Mouse (Mus musculus): ENCODE results near the gene Lrrc56. TPM values are rescaled to one million over a fixed set of nuclear protein-coding genes. Genes with fewer than 3 reads are reported as not detected.

The Lrrc56 gene
- polyA plus RNA-seq, 1 experiment = 5.5 TPM

- peaks cover 5% of the 10 kb centered on the region; the same call in 1 of the 2 replicates for H3K4me1 ChIP-seq (ENCODE audit: control insufficient read depth, insufficient read depth, insufficient read length)
- 97% methylated on average over 7 of the region's 7 CpGs for WGBS
- no peak overlapping the region for H3K4me3 ChIP-seq (ENCODE audit: extremely low read depth, insufficient read depth, insufficient read length)
- peaks cover 43% of the 10 kb centered on the region for H3K36me3 ChIP-seq (ENCODE audit: control insufficient read depth, insufficient read depth, low read length)
- no peak for DNase-seq (ENCODE audit: low read depth in 1 of 2, low spot score in 2 of 2)
- TF ChIP-seq POLR2A (IDR thresholded peaks at IDR 0.05; ENCODE audit: low read depth, low read length) (no peak), CTCF (IDR thresholded peaks at IDR 0.05; ENCODE audit: extremely low read depth, insufficient read depth, insufficient read length, insufficient replicate concordance) (no peak)
- no peak overlapping the region for H3K27ac ChIP-seq (ENCODE audit: insufficient read depth, low read length)
- H3K27me3 ChIP-seq (ENCODE audit: control insufficient read depth, insufficient read depth, low read length) = no peaks in the 10 kb centered on the region
These were observed 29.6 kb upstream of the Lrrc56 start for GRCm38 (mm10) chr7:141164397-141164796.

- peaks cover 5% of the 10 kb centered on the region; the same call in 1 of the 2 replicates for H3K4me1 ChIP-seq (ENCODE audit: control insufficient read depth, insufficient read depth, insufficient read length)
- no peaks in the 10 kb centered on the region for H3K27me3 ChIP-seq (ENCODE audit: control insufficient read depth, insufficient read depth, low read length)
- H3K27ac ChIP-seq (ENCODE audit: insufficient read depth, low read length) = no peak overlapping the region
- DNase-seq (ENCODE audit: low read depth in 1 of 2, low spot score in 2 of 2) = no peak
- H3K36me3 ChIP-seq (ENCODE audit: control insufficient read depth, insufficient read depth, low read length) = peaks cover 41% of the 10 kb centered on the region
- TF ChIP-seq CTCF (IDR thresholded peaks at IDR 0.05; ENCODE audit: extremely low read depth, insufficient read depth, insufficient read length, insufficient replicate concordance) (no peak), POLR2A (IDR thresholded peaks at IDR 0.05; ENCODE audit: low read depth, low read length) (no peak)
- no peak overlapping the region for H3K4me3 ChIP-seq (ENCODE audit: extremely low read depth, insufficient read depth, insufficient read length)
- 71% methylated on average over 6 of the region's 6 CpGs for WGBS
These were observed 29.1 kb upstream of the Lrrc56 start for GRCm38 (mm10) chr7:141164850-141165249.

- Histone ChIP-seq H3K36me3 (ENCODE audit: control insufficient read depth, insufficient read depth, low read length) (peaks cover 19% of the 10 kb centered on the region), H3K4me1 (ENCODE audit: control insufficient read depth, insufficient read depth, insufficient read length) (peaks cover 6% of the 10 kb centered on the region; the same call in 1 of the 2 replicates), H3K27ac (ENCODE audit: insufficient read depth, low read length) (peak overlapping the region; percentile 53), H3K4me3 (ENCODE audit: extremely low read depth, insufficient read depth, insufficient read length) (peak overlapping the region; percentile 60), H3K27me3 (ENCODE audit: control insufficient read depth, insufficient read depth, low read length) (no peaks in the 10 kb centered on the region)
- 10% methylated on average over 7 of the region's 7 CpGs for WGBS
- TF ChIP-seq CTCF (IDR thresholded peaks at IDR 0.05; ENCODE audit: extremely low read depth, insufficient read depth, insufficient read length, insufficient replicate concordance) (no peak), POLR2A (IDR thresholded peaks at IDR 0.05; ENCODE audit: low read depth, low read length) (no peak)
- DNase-seq (ENCODE audit: low read depth in 1 of 2, low spot score in 2 of 2) = no peak
These were observed 25.9 kb upstream of the Lrrc56 start for GRCm38 (mm10) chr7:141167901-141168517.

GRCm38 (mm10) chr7:141168518-141168953 lies 25.4 kb upstream of the Lrrc56 start:
- H3K36me3 ChIP-seq (ENCODE audit: control insufficient read depth, insufficient read depth, low read length) = peaks cover 15% of the 10 kb centered on the region
- no peak for TF ChIP-seq CTCF (IDR thresholded peaks at IDR 0.05; ENCODE audit: extremely low read depth, insufficient read depth, insufficient read length, insufficient replicate concordance)
- no peaks in the 10 kb centered on the region for H3K27me3 ChIP-seq (ENCODE audit: control insufficient read depth, insufficient read depth, low read length)
- peak overlapping the region; percentile 60 for H3K4me3 ChIP-seq (ENCODE audit: extremely low read depth, insufficient read depth, insufficient read length)
- peaks cover 11% of the 10 kb centered on the region; the same call in 1 of the 2 replicates for H3K4me1 ChIP-seq (ENCODE audit: control insufficient read depth, insufficient read depth, insufficient read length)
- peak; percentile 39 to 78 for DNase-seq (ENCODE audit: low read depth in 1 of 2, low spot score in 2 of 2)
- H3K27ac ChIP-seq (ENCODE audit: insufficient read depth, low read length) = peak overlapping the region; percentile 53
- 1% methylated on average over 22 of the region's 22 CpGs for WGBS

- Histone ChIP-seq H3K4me1 (ENCODE audit: control insufficient read depth, insufficient read depth, insufficient read length) (peaks cover 11% of the 10 kb centered on the region; the same call in 1 of the 2 replicates), H3K36me3 (ENCODE audit: control insufficient read depth, insufficient read depth, low read length) (peaks cover 7% of the 10 kb centered on the region), H3K27me3 (ENCODE audit: control insufficient read depth, insufficient read depth, low read length) (no peaks in the 10 kb centered on the region), H3K4me3 (ENCODE audit: extremely low read depth, insufficient read depth, insufficient read length) (no peak overlapping the region), H3K27ac (ENCODE audit: insufficient read depth, low read length) (no peak overlapping the region)
- no peak for DNase-seq (ENCODE audit: low read depth in 1 of 2, low spot score in 2 of 2)
- 94% methylated on average over 1 of the region's 1 CpGs for WGBS
- TF ChIP-seq POLR2A (IDR thresholded peaks at IDR 0.05; ENCODE audit: low read depth, low read length) (no peak), CTCF (IDR thresholded peaks at IDR 0.05; ENCODE audit: extremely low read depth, insufficient read depth, insufficient read length, insufficient replicate concordance) (no peak)
These were observed 24.7 kb upstream of the Lrrc56 start for GRCm38 (mm10) chr7:141169300-141169699.

GRCm38 (mm10) chr7:141169866-141170265 lies 24.1 kb upstream of the Lrrc56 start:
- Histone ChIP-seq H3K4me1 (ENCODE audit: control insufficient read depth, insufficient read depth, insufficient read length) (peaks cover 11% of the 10 kb centered on the region; the same call in 1 of the 2 replicates), H3K36me3 (ENCODE audit: control insufficient read depth, insufficient read depth, low read length) (peaks cover 5% of the 10 kb centered on the region), H3K27ac (ENCODE audit: insufficient read depth, low read length) (no peak overlapping the region), H3K27me3 (ENCODE audit: control insufficient read depth, insufficient read depth, low read length) (no peaks in the 10 kb centered on the region), H3K4me3 (ENCODE audit: extremely low read depth, insufficient read depth, insufficient read length) (no peak overlapping the region)
- TF ChIP-seq CTCF (IDR thresholded peaks at IDR 0.05; ENCODE audit: extremely low read depth, insufficient read depth, insufficient read length, insufficient replicate concordance) (no peak), POLR2A (IDR thresholded peaks at IDR 0.05; ENCODE audit: low read depth, low read length) (no peak)
- no peak for DNase-seq (ENCODE audit: low read depth in 1 of 2, low spot score in 2 of 2)

Measured in spleen, adult 2 months (tissue).